Mouse (Mus musculus) erythroblast, embryonic 14.5 days (primary cell): ENCODE data around the gene Dgcr6.

ENCODE experiments used
- GATA1 ChIP-seq: IDR thresholded peaks from 2 replicates; pipeline ENCODE4 v1.6.1; 2012; ENCODE audit warnings: low read length, inconsistent platforms, mixed read lengths
- TAL1 ChIP-seq: IDR thresholded peaks from 3 replicates; pipeline ENCODE4 v1.6.1; 2012; ENCODE audit warnings: low read length, inconsistent platforms, mixed read lengths

DNA sequence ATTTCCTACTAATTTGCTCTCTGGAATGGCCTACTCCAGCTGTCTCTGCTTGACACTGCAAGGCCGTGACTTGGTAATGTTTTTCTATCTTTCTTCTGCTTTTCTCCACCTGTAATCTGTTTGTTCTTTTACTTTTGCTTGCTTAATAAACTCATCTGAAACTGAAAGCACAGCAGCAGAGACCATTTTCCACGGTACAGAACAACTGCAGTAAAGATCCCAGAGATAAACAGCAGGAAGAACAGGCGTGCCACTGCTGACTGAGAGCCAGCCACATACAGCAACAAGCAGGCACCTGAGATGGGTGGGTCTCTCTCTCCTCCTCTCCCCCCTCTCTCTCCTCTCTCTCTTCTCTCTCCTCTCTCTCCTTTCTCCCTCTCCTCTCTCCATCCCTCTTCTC is 22.5 kb downstream of the Dgcr6 start:
- TF ChIP-seq GATA1, result no peak
- no peak for TF ChIP-seq TAL1
